Mouse (Mus musculus) lung, embryonic 16.5 days (tissue): ENCODE results near the gene Haus5. TPM values are rescaled to one million over a fixed set of nuclear protein-coding genes. Genes with fewer than 3 reads are reported as not detected.

ENCODE experiments used
- ATAC-seq: fragments of 200-750 bp; cut with Nextera tagmentation; 2 replicates; pipeline ENCODE4 v1.8.0; 2017; ENCODE audit warnings: low read depth, mild to moderate bottlenecking, moderate library complexity
- H3K27ac ChIP-seq: fragments of 300-500 bp; sonication (generic); 2 replicates; pipeline ENCODE4 v1.5.1; 2014; ENCODE audit warnings: mild to moderate bottlenecking, control low read depth, low read length
- H3K27me3 ChIP-seq: fragments of 300-500 bp; sonication (generic); 2 replicates; pipeline ENCODE4 v1.6.1; 2014; ENCODE audit warnings: low read depth, low read length, mixed read lengths; ENCODE audit not compliant: control insufficient read depth, insufficient read depth
- H3K36me3 ChIP-seq: fragments of 300-500 bp; sonication (generic); 2 replicates; pipeline ENCODE4 v1.6.1; 2014; ENCODE audit warnings: low read length; ENCODE audit not compliant: control insufficient read depth, insufficient read depth
- H3K4me1 ChIP-seq: fragments of 300-500 bp; sonication (generic); replicated peaks from 2 replicates; pipeline ENCODE4 v1.6.1; 2014; ENCODE audit warnings: low read length, mixed read lengths; ENCODE audit not compliant: control insufficient read depth, insufficient read depth
- H3K4me2 ChIP-seq: fragments of 300-500 bp; sonication (generic); 2 replicates; pipeline ENCODE4 v1.6.1; 2014; ENCODE audit warnings: low read depth, low read length, control low read depth
- H3K4me3 ChIP-seq: fragments of 300-500 bp; sonication (generic); 2 replicates; pipeline ENCODE4 v1.5.1; 2014; ENCODE audit warnings: mild to moderate bottlenecking, low read length, control low read depth
- H3K9ac ChIP-seq: fragments of 300-500 bp; sonication (generic); 2 replicates; pipeline ENCODE4 v1.6.1; 2014; ENCODE audit warnings: low read length, control low read depth
- H3K9me3 ChIP-seq: fragments of 300-500 bp; sonication (generic); 2 replicates; pipeline ENCODE4 v1.6.1; 2016; ENCODE audit warnings: low read length; ENCODE audit not compliant: control insufficient read depth
- WGBS: fragments of 180-500 bp; shearing (Covaris S2); extraction: QIAGEN DNeasy Blood & Tissue Kit; methylation state at CpG from one replicate; pipeline ENCODE4 v1.1.7; 2014; 5-methylcytosine and 5-hydroxymethylcytosine counted together
- polyA plus RNA-seq: library from polyadenylated mRNA; unstranded; fragments of >200 nt; fragmentation: Nextera tagmentation; extraction: Ambion mirVana; gene quantifications from 2 replicates; pipeline ENCODE4 v1.2.1, GENCODE M21; 2015

The Haus5 gene
- polyA plus RNA-seq, 1 experiment from 2014 or later = 58.2 TPM

- 0 out of 2 replicates have a peak, but pooled peaks have one; percentile 41 for ATAC-seq
- H3K4me3 ChIP-seq = no peak overlapping the region
- H3K4me2 ChIP-seq = no peak overlapping the region
- no peaks in the 10 kb centered on the region for H3K36me3 ChIP-seq
- no peak overlapping the region for H3K9ac ChIP-seq
- WGBS = 55% methylated on average over 5 of the region's 5 CpGs
- no peak overlapping the region for H3K27ac ChIP-seq
- no peaks in the 10 kb centered on the region for H3K27me3 ChIP-seq
- H3K4me1 ChIP-seq = no peaks in the 10 kb centered on the region
- no peaks in the 10 kb centered on the region for H3K9me3 ChIP-seq
These were observed 13.6 kb upstream of the Haus5 start for GRCm38 (mm10) chr7:30678263-30678975.

- H3K36me3 ChIP-seq = no peaks in the 10 kb centered on the region
- no peak within 1 kb of the TSS for H3K4me3 ChIP-seq
- H3K9me3 ChIP-seq = no peaks in the 10 kb centered on the region
- no peak within 1 kb of the TSS for H3K27ac ChIP-seq
- H3K27me3 ChIP-seq = no peaks in the 10 kb centered on the region
- WGBS = 65% methylated on average over 9 of the region's 9 CpGs
- H3K4me2 ChIP-seq = no peak within 1 kb of the TSS
- H3K9ac ChIP-seq = no peak within 1 kb of the TSS
- no peak for ATAC-seq
- H3K4me1 ChIP-seq = no peaks in the 10 kb centered on the region
These were observed 6.7 kb upstream of the Haus5 start, which contains the start of gene Pmis2 for GRCm38 (mm10) chr7:30671480-30671879. TSS of gene Pmis2 (minus strand) at chr7:30671605.

- no peaks in the 10 kb centered on the region for H3K27me3 ChIP-seq
- H3K9me3 ChIP-seq = no peaks in the 10 kb centered on the region
- H3K4me2 ChIP-seq = no peak overlapping the region
- H3K9ac ChIP-seq = no peak overlapping the region
- no peak overlapping the region for H3K4me3 ChIP-seq
- H3K27ac ChIP-seq = no peak overlapping the region
- 37% methylated on average over 3 of the region's 3 CpGs for WGBS
- H3K36me3 ChIP-seq = no peaks in the 10 kb centered on the region
- H3K4me1 ChIP-seq = peaks cover 5% of the 10 kb centered on the region
- ATAC-seq = no peak
These were observed 4.4 kb upstream of the Haus5 start for GRCm38 (mm10) chr7:30669229-30669628.

DNA sequence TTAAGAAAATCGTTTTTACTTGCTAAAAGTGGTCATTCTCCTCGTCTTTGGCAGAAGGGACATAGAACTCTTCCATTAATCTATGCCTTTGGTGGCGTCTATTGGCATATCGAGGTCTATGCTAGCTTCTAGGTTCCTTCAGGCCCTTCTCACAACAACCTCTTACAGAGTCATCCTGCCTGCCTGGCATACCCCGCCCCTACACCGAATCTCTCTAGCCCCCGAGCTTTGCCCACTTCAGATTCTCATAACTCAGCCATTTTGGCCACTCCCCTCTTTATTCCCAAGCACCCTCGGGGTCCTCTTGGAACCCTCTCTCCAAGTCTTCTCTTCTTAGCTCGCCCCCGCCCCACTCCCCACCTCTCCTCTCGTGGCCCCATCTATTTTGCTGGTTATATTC, 527 bp upstream of the Haus5 start:
- H3K4me1 ChIP-seq = peaks cover 5% of the 10 kb centered on the region
- H3K36me3 ChIP-seq = peaks cover 4% of the 10 kb centered on the region; the same call in 1 of the 2 replicates
- no peaks in the 10 kb centered on the region for H3K9me3 ChIP-seq
- peak overlapping the region; percentile 86 for H3K9ac ChIP-seq
- peak overlapping the region; percentile 68 for H3K4me2 ChIP-seq
- ATAC-seq = peak; percentile 50; the same call in 1 of the 2 replicates
- WGBS = 5% methylated on average over 11 of the region's 11 CpGs
- H3K27me3 ChIP-seq = no peaks in the 10 kb centered on the region
- peak overlapping the region; percentile 78 for H3K4me3 ChIP-seq
- 0 out of 2 replicates have a peak overlapping the region, but pooled peaks have one; percentile 18 for H3K27ac ChIP-seq

- Histone ChIP-seq H3K4me3 (peak within 1 kb of the TSS; percentile 83), H3K36me3 (peaks cover 29% of the 10 kb centered on the region), H3K27me3 (no peaks in the 10 kb centered on the region), H3K9me3 (no peaks in the 10 kb centered on the region), H3K4me2 (peak within 1 kb of the TSS; percentile 68), H3K4me1 (peaks cover 5% of the 10 kb centered on the region; the same call in 1 of the 2 replicates), H3K27ac (peak within 1 kb of the TSS; percentile 50), H3K9ac (peak within 1 kb of the TSS; percentile 89)
- 1% methylated on average over 59 of the region's 59 CpGs for WGBS
- peak; percentile 100 for ATAC-seq
These were observed 14.9 kb downstream of the Haus5 start, which contains the start of gene Rbm42 for GRCm38 (mm10) chr7:30649591-30650540. TSS of gene Rbm42 (minus strand) at chr7:30650317.

- Histone ChIP-seq H3K4me3 (no peak overlapping the region), H3K27ac (no peak overlapping the region), H3K36me3 (peaks cover 25% of the 10 kb centered on the region), H3K4me2 (no peak overlapping the region), H3K9me3 (no peaks in the 10 kb centered on the region), H3K4me1 (no peaks in the 10 kb centered on the region; the same call in 1 of the 2 replicates), H3K9ac (no peak overlapping the region), H3K27me3 (peaks cover 27% of the 10 kb centered on the region)
- 8% methylated on average over 4 of the region's 4 CpGs for WGBS
- no peak for ATAC-seq
These were observed 25.7 kb downstream of the Haus5 start for GRCm38 (mm10) chr7:30639083-30639482.

- Histone ChIP-seq H3K9me3 (no peaks in the 10 kb centered on the region), H3K4me3 (no peak overlapping the region), H3K27me3 (peaks cover 46% of the 10 kb centered on the region), H3K36me3 (peaks cover 8% of the 10 kb centered on the region), H3K9ac (no peak overlapping the region), H3K4me1 (no peaks in the 10 kb centered on the region; the same call in 1 of the 2 replicates), H3K4me2 (no peak overlapping the region), H3K27ac (no peak overlapping the region)
- 23% methylated on average over 11 of the region's 11 CpGs for WGBS
- no peak for ATAC-seq
These were observed 28.4 kb downstream of the Haus5 start for GRCm38 (mm10) chr7:30636395-30636794.

- Histone ChIP-seq H3K27ac (no peak within 1 kb of the TSS), H3K27me3 (peaks cover 48% of the 10 kb centered on the region), H3K4me1 (no peaks in the 10 kb centered on the region; the same call in 1 of the 2 replicates), H3K9me3 (no peaks in the 10 kb centered on the region), H3K36me3 (peaks cover 4% of the 10 kb centered on the region; the same call in 1 of the 2 replicates), H3K4me2 (peak within 1 kb of the TSS; percentile 26), H3K4me3 (peak within 1 kb of the TSS; percentile 9; the same call in 1 of the 2 replicates), H3K9ac (no peak within 1 kb of the TSS)
- ATAC-seq = no peak
- WGBS = 1% methylated on average over 5 of the region's 5 CpGs
These were observed 29.0 kb downstream of the Haus5 start, which contains the start of gene Etv2 for GRCm38 (mm10) chr7:30635752-30636151. TSS of gene Etv2 (minus strand) at chr7:30635852.
